Mouse (Mus musculus): ENCODE results near the gene Igdcc3.
A peak's percentile ranks its signal among the peaks of the same experiment; 100 is the strongest.

Gene Igdcc3

GRCm38 (mm10) chr9:65140491-65140890, 498 bp upstream of the Igdcc3 start:
- no peak for DNase-seq (ENCODE audit: extremely low spot score)

- DNase-seq (ENCODE audit: extremely low spot score), result peak; percentile 66
Observed at GRCm38 (mm10) chr9:65141306-65141975, 452 bp downstream of the Igdcc3 start.

- peak; percentile 66 for DNase-seq (ENCODE audit: extremely low spot score)
Observed at GRCm38 (mm10) chr9:65141976-65142318, 958 bp downstream of the Igdcc3 start.

GRCm38 (mm10) chr9:65142399-65142798, 1.4 kb downstream of the Igdcc3 start:
- DNase-seq (ENCODE audit: extremely low spot score), result peak; percentile 67

- DNase-seq (ENCODE audit: extremely low spot score), result no peak
Observed at GRCm38 (mm10) chr9:65146001-65146400, 5.0 kb downstream of the Igdcc3 start.

DNA sequence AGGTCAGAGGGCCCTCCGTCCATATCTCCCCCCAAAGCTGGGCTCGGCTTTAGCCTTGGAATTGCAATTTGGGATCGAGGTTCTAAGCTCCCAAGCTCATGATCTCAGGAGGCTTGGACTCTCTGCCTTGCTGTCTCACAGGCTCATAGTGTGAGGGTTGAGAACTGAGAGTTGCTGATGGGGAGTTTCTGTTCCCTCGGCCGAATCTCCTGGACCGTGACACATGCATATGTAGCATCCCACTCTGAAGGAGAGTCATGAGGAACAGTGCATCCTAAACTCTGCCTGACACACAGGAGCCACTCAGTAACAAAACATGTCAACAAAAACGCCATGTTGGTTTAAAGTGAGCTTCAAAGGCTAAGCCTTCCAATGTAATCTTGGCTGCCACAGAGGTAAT, 7.5 kb downstream of the Igdcc3 start:
- DNase-seq (ENCODE audit: extremely low spot score), result no peak

DNA sequence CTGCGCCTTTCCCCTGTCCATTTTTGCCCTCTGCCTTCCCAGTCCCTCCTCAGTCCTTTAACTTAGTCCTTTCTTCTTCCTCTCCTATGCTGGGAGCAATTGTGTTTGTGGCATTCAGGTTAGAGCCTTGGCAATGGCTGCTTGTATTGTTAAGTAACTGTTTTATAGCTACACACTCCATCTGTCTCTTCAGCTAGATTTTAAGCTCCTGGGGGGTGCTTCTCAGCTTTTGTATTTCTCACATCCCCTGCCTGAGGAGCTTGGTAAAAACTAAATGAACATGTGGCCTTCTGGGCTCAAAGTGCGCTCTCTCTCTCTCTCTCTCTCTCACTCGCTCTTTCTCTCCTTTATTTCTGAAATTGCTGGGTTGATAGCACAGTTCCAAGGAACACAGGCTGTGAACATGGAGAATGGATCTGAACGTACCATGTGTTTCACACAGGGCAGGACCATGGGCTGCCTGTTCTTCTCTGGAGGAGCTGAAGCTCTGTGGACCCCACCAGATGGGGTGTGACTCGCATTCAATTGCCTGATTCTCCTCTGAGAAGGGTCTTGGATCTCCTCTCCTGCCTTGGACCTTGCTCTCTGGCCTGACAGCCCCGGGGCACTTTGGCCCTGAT, 11.8 kb downstream of the Igdcc3 start:
- DNase-seq (ENCODE audit: extremely low spot score), result no peak

DNA sequence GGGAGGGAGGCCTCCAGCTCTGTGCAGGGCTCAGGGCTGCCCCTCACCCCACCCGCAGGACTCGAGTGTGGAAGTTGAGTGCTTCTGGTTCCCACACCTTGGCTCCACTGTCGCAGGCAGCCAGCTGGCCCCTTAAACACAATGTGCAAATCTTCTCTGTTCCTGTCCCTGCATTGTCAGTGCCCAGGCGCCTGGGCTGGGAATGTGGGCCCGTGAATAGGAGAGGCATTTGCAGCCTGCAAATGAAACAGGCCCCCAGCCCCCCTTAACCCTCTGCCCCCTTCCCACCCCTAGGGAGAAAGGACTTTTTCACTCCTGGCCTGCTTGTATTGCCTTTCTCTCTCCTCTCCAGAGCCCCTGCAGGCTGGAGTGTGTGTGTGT, 12.3 kb downstream of the Igdcc3 start:
- peak; percentile 72 for DNase-seq (ENCODE audit: extremely low spot score)

DNA sequence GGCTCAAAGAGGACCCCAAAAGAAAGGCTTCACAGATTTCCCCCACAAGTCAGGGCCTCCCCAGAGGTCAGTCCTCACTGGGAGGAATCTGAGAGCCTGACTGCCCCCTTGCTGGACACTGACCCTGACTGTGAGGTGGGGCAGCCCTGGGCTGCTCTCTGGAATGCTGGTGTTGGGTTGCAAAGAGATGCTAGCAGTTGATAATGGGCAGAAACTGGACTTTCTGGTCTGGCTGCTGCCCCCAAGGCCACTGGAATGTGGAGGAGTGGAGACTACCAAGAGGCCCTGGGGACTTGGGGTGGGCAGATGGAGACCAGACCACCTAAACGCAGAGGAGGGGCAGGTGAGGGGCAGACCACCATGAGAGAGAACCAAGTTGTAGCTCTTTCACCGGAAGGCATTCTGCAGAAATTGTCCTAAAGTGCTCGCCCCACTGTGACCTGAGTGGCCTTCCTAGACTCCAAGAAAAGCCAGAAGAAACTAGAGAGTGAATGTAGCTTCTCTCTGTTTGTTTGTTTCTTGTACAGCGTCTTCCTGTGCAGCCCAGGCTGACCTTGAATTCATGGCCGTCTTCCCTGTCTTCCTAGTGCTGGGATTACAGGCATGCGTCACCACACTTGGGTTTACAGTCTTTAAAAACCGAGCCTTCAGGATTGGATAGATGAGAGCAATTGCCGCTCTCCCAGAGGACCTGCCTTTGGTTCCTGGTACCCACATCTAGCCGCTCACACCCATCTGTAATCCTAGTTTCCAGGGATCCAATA, 13.9 kb downstream of the Igdcc3 start:
- peak; percentile 81 for DNase-seq (ENCODE audit: extremely low spot score)

- DNase-seq (ENCODE audit: extremely low spot score), result peak; percentile 56
Observed at GRCm38 (mm10) chr9:65156604-65157003, 15.6 kb downstream of the Igdcc3 start.

DNA sequence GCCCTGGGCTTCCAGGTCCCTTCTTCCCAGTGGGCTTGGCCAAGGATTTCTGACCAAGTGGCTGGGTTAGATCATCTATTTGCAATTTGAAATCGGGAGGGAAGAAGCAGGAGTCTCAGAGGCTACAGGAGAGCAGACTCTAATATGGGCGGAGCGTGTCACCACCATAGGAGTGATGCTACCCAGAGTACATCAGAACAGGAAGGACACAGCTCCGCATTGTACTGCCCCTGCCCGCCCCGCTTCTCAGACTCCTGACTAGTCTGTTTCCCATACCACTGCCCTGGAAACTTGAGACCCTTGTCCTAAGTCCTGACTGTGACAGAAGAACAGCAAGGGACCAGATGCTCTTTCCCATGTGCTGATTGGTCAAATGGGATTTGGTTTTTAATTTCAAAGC, 16.6 kb downstream of the Igdcc3 start:
- peak; percentile 46 for DNase-seq (ENCODE audit: extremely low spot score)

- no peak for DNase-seq (ENCODE audit: extremely low spot score)
Observed at GRCm38 (mm10) chr9:65161188-65161587, 20.2 kb downstream of the Igdcc3 start.

DNA sequence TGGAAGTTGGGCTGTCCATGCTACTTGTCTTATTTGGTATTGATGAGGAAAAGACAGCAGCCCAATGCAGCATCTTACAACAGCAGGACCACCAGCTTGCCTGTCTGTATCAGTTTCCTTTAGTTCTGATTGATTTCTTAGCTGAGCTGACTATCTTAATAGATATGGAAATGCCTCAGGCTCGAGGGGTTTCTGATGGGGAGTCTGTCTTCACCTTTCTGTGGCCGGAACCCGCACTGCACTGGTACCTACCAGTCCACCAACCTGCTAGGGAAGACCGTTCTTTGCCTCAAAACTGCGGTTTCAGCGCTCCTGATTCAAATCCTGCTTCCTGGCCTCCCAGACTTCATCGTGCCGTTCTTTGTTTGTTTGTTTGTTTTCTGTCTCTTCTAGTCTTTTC, 20.9 kb downstream of the Igdcc3 start:
- no peak for DNase-seq (ENCODE audit: extremely low spot score)

DNA sequence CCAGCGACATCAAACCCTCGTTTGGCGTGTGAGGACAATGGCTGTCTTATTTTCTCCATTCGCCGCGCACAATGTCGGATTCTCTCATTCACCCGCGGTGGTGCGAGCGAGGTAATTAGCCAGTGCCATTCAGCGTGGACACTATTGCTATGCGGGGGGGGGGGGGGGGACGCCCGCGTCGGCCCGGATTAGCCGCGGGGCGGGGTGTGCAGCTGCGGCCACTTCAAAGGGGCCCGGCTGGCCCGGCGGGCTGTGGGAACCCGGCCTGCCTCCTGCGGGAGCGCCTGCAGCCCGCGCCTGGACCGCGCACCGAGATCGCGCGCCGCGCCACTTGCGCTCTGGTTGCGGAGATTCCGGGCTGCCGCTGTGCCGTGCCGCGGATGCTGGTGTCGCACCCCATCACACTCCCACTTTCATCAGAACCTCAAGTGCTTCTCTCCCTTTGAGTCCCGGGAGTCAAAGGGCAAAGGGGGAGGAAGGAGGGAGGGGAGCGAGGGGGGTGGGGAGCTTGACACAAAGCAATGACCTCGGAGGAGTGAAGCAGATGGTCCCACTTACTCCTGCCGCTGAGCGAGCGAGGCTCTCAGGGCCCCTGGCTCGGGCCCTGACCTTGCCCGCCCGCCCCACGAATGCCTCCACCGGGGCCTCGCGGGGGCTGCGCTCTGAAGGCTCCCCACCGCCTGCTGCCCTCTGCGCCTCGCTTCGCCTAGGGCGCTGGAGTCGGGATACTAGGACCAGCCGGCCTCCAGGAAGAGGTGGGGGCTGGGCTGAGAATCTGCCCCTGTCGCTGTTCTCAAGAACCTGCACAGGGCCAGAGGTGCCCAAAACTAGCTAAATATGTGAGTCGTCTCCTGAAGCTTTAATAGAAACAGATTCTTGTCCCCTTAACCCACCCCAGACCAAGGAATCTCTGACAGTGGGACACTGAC, 22.0 kb downstream of the Igdcc3 start:
- DNase-seq (ENCODE audit: extremely low spot score), result peak; percentile 95

DNA sequence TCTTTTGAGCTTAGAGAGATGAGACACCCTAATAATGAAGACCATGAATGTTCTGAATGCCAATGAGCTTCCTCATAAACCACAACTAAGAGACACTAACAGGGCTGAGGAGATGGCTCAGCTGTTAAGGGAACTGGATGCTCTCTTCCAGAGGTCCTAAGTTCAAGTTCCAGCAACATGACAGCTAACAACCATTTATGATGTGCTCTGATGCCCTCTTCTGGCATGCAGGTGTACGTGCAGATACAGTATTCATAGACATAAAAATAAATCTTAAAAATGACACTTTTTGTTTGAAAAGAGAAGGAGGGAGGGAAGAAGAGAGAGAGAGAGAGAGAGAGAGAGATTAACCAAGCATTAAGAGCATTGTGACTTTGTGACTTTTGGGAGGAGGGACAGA, 23.9 kb downstream of the Igdcc3 start:
- no peak for DNase-seq (ENCODE audit: extremely low spot score)

DNA sequence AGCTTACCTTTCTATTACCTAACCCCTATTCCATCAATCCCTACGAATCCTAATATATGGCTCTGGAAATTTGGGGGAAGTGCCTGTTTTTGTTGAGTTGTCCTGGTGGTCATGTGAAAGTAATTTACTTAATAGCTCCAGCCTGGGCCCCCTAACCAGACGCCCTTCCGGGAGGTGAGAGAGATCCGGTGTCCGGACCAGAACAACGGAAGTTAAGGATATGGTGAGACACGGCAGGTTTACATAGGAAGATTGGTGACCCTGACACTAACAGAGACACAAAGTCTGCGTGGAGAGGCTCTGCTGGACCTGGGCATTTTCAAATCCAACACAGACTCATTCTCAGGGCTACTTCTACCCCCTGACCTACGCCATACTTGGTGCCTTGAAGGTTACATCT, 25.4 kb downstream of the Igdcc3 start:
- DNase-seq (ENCODE audit: extremely low spot score), result no peak

GRCm38 (mm10) chr9:65168534-65168933, 27.5 kb downstream of the Igdcc3 start:
- DNase-seq (ENCODE audit: extremely low spot score), result no peak

DNA sequence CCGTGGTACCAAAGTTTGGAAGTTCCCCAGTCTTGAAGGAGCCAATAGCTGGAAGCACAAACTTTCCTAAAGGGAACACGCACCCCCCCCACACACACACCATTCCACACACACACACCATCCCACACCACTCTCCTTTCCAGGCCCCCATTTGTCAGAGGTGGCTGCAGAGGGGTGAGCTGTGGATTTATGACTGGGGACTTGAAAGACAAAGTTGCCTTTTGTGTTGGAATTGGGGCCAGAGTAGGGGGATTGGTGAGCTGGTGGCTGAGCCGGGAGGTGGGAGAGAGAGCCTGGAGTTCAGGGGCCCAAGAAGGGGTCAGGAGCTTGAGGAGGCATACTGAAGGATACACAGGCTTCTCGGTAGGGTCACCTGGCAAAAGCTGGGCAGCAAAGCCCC, 28.0 kb downstream of the Igdcc3 start:
- no peak for DNase-seq (ENCODE audit: extremely low spot score)

DNA sequence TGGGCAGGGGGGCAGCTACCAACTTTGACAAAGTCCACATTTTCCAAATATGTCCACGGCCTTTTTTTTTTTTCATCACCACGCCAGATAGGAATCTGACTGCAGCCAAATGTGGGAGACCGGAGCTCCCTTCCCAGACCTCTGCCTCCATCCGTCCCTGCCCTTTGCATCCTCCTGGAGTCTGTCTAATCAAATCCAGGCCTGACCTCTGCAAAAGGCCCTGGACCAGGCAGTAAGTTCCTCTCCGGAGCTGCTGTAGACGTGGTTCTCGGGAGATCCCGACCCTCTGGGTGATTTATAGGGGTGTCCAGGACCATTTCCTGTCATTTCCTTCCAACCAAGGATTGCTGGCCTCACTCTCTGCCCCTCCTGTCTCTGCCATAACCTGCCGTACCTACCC, 31.7 kb downstream of the Igdcc3 start:
- DNase-seq (ENCODE audit: extremely low spot score), result no peak

DNA sequence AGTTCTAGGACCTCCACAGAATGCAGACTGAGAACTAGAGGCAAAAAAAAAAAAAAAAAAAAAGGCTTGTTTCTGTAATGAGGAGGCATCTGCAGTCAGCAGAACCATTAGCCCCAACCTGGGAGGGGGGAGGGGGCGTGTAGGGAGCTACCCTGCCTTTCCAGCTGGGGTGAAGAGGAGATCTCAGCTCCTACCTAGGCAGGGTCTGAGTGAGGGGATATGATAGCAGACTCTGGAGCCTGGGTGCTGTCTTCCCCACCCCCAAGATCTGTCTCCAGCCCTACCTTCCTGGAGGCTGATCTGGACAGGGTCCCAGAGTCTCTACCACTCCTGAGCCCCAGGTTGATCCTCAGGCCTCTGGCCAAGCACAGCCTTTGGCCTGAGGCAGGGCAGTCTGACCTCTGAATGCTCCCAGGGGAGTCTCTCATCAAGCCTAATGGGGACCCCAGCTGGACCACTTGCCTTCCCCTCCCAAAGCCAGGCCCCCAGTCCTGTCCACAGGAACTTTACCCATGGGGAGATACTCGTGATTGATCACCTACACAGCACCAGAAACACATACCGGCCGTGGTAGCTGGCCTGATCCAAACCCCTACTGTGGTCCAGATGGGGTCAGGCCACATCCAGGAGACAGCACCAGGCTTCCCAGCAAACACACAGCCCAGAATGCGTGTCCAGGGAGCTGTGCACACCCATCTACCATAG, 34.4 kb downstream of the Igdcc3 start:
- DNase-seq (ENCODE audit: extremely low spot score), result peak; percentile 71

Data from embryo, embryonic 9.5 days (tissue).